Mouse (Mus musculus): ENCODE data around the gene Nkx1-2.

The Nkx1-2 gene

GRCm38 (mm10) chr7:132599071-132599975, at the start of gene Nkx1-2:
TSS of gene Nkx1-2 (minus strand) at chr7:132599637.
- DNase-seq: no peak

GRCm38 (mm10) chr7:132646514-132646913, 47.1 kb upstream of the Nkx1-2 start:
- DNase-seq: no peak

GRCm38 (mm10) chr7:132644605-132645279, 45.3 kb upstream of the Nkx1-2 start:
- DNase-seq: no peak

DNA sequence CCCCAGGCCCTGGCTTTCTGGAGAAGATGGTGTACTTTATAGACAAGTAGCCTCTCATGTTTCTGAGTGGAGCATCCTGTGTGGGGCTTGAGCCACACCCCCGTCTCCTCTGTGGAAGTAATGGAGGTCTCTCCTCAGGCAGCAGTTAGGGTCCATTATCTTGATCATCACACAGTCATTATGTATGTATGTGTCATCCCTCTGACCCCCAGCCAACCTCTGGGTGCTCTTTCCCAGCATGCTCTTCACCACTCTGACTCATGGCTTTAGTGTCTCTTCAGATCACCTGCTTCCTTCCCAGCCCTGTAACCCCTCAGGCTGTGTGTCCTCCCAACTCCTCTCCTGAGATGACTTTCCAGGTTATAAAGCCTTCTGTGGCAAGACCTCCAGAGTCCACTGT, 42.2 kb upstream of the Nkx1-2 start:
- no peak for DNase-seq

GRCm38 (mm10) chr7:132640946-132641345, 41.5 kb upstream of the Nkx1-2 start:
- DNase-seq: no peak

DNA sequence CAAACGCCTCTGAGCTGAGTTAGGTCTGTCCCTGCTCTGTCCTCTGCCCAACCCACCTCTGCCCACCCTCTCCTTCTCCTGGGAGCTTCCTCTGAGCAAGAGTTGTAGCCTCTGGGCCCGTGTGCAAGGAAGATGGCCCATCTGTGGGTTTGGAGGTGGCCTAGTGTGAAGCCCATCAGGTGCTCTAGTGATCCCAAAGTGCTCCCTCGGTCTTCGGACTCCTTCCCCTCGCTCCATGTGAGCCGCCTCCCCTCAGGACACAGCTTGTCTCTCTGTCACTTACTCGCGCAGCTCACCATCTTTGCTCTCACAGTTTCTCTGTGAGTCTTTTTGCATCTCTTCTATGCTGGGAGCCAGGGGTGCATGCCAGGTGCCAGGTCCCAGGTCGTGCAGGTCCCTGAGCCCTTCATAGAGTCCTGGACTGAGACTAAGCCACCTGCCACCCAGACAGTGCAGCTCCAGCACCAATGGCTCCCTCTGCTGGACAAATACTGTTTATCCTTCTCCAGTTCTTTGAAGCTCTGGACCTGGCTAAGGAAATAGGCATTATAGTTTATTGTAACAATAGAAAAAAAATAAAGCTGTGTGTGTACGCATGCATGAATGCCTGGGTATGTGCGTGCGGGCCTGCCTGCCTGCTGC, 39.1 kb upstream of the Nkx1-2 start:
- DNase-seq: peak; percentile 30

DNA sequence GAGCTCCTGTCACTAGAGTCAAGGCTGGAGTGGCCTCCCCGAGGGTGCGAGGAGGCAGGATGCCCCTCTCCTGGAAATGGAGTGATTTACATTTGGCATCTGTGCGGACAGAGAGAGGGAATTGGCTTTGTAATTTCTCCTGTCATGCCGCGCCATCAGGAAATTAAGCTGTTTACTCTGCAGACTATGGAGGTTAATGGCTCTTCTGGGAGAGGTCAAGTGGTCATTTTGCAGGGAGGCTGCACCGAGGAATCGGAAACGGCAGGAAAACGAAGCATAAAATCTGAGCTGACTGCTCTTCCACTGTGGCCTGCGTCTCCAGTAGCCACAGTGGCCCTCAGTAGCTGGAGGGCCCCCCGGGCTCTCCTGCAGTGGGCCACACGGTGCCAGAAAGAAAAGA, 37.9 kb upstream of the Nkx1-2 start:
- no peak for DNase-seq

DNA sequence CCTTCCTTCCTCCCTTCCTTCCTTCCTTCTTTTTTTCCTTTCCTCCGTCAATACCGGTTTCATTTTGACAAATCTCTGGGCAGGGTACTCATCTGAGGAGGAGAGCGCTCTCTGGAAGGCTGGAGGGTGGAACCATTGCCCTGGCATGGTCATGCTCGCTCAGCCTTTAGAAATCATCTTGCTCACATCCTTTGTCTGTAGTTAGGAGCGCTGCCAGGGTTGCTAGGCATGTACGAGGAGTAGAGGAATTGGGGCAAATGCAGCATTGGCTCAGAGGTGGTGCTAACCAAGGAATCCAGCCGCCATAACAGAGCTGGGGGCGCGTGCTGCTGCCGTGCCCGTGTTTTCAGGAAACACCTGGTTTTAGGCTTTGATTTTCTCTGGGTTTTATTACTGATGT, 31.9 kb upstream of the Nkx1-2 start:
- DNase-seq: no peak

DNA sequence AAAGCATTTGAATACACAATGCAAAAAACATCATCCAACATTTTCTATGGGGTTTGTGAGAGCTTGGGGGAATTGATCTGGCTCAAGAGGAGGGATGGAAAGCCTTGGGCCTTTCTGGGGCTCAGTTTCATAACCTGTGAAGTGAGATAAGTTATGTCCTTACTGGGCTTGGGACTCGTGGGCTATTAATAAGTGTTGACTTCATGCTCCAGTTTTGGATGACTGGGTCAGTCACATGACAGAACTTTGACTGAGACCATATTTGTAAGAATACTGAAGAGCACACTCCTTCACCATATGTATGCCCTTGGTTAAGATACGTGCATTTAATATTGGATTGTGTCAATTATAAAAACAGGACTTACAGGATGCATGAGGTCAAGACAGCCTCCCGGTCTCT, 28.0 kb upstream of the Nkx1-2 start:
- no peak for DNase-seq

GRCm38 (mm10) chr7:132626174-132626573, 26.7 kb upstream of the Nkx1-2 start:
- no peak for DNase-seq

DNA sequence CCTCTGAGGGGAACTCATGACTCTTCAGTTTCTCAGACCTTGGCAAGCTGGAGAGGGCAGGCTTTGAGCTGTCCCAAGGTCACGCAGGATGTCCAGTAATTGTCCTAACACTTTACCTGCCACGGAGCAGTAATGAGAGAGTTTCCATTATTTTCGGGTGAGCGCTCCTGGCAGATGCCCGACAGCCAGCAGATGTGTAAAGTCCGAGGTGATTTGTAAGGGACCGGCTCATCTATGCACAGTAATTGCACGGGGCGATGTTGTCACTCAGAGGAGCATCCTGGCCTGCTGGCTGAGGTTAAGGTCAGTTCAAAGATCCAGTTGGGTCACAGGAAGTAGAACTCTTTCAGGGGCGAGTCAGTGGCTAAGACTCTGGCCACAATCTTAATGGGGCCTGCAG, 24.7 kb upstream of the Nkx1-2 start:
- DNase-seq: no peak

GRCm38 (mm10) chr7:132619975-132620918, 20.8 kb upstream of the Nkx1-2 start:
- no peak for DNase-seq

GRCm38 (mm10) chr7:132619549-132619948, 20.1 kb upstream of the Nkx1-2 start:
- DNase-seq: no peak

DNA sequence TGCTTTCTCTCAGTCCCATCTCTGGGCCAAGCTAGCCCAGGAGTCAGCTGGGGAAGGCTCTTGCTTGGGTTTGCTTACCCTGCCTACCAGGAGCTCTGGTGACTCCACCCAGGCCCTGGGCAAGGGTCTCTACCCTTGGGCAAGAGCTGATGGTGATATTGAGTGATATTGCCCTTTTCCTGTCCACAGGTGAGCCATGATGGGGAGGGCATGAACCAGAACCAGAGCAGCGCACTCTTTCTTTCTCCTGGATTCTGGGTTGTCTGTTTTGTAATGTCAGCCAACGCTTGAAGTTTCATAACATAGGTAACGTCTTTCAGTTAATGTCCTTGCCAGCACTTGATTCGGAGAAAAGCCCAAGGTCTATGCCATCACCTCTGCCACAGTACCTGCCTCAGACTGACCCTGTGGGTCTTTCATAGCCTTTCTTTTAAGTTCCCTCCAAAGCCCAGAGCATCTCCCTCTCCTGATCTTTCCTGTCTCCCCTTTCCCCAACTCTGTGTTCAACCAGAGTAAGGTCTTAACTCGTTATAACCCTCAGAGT, 17.7 kb upstream of the Nkx1-2 start:
- no peak for DNase-seq

DNA sequence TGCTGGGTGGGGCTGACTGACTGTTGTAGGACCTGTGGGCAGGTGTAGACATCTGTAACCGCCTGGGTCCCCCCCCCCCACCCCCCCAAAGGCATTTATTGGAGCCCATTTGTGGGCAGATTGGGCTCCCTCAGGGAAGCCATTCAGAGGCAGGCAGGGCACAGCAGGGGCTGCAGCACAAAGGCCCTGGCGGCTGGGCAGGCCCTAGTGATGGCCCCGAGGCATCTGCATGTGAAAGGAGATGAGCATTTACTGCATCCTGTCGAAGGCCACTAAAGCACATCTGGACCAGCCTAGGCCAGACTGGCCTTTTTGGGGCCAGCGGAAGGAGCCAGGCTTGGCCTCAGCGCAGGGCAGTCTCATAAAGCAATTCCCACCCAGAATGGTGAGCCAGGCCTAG, 17.0 kb upstream of the Nkx1-2 start:
- no peak for DNase-seq

DNA sequence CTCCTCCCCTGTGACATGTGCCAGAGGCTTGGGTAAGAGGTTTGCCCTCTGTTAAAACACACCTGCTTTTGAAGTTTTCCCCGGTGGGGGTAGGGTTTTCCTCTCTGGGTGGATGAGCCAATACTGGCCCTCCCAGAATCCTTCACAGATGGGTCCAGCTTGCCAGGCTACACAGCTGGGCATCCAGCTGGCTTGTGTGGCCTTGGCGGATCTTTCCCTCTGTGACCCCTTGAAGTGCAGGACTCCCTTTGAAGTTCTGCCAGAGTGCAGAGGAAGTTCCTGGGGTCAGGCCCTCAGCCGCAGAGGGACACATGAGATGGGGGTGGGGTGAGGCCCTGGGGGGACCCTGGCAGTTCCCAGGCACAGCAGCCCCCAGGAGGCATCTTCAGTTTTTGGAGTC, 15.9 kb upstream of the Nkx1-2 start:
- no peak for DNase-seq

- peak; percentile 19 for DNase-seq
Observed at GRCm38 (mm10) chr7:132611530-132611929, 12.1 kb upstream of the Nkx1-2 start.

GRCm38 (mm10) chr7:132610468-132611318, 11.3 kb upstream of the Nkx1-2 start, which contains the start of gene Lhpp:
TSS of gene Lhpp (plus strand) at chr7:132610638.
- DNase-seq: peak; percentile 87

- DNase-seq: no peak
Observed at GRCm38 (mm10) chr7:132608316-132609020, 9.0 kb upstream of the Nkx1-2 start.

DNA sequence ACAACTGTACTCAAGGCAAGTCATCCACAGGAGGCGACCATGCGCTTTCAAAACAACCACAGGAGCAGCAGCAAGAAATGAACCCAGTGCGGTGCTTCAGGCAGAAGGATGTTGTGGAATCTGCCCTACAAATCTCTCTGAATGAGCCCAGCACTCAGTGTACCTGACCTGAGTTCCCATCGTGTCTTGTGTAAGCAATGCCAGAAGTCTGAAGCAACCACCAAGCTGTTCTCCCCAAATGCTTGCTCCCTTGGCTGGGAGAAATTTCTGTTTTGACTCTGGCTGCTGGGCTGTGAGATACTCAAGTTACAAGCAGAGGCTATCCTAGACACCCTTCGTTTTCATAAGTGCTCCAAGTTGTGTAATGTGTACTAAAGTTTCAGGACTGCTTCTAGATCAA, 6.3 kb upstream of the Nkx1-2 start:
- no peak for DNase-seq

DNA sequence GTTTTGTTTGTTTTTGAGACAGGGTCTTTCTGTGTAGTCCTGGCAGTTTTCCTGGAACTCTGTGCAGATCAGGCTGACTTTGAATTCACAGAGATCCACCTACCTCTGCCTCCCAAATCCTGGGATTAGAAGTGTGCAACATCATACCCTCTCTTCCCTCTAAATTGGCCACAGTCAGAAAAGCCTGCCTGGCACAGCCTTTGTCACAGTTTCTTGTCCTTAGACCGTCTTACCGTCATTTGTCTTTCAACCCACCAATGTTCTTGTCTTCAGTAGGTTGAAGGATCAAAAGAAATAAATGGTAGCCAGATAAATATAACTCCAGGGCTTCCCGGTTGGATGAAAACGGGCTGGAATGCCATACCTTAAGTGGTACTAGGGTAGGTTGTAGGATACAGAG, 5.3 kb upstream of the Nkx1-2 start:
- no peak for DNase-seq

All from liver (tissue).